Mouse (Mus musculus): ENCODE measurements around the gene Ap1g2. TPM values are rescaled to one million over a fixed set of nuclear protein-coding genes. Genes with fewer than 3 reads are reported as not detected.

Gene Ap1g2
- polyA plus RNA-seq, 1 experiment from 2014 or later = 10.1 TPM

GRCm38 (mm10) chr14:55115846-55116245 is 9.5 kb upstream of the Ap1g2 start:
- peak overlapping the region; percentile 69 for H3K9ac ChIP-seq (ENCODE audit: low read length)
- under 1% methylated on average over 8 of the region's 8 CpGs for WGBS
- H3K27ac ChIP-seq (ENCODE audit: low read depth, low read length) = no peak overlapping the region
- H3K27me3 ChIP-seq (ENCODE audit: control insufficient read depth, insufficient read depth, low read length) = peaks cover 34% of the 10 kb centered on the region
- H3K4me2 ChIP-seq = peak overlapping the region; percentile 100
- no peaks in the 10 kb centered on the region for H3K9me3 ChIP-seq (ENCODE audit: control insufficient read depth, low read length)
- peak; percentile 93 for DNase-seq (ENCODE audit: low spot score, missing footprints)
- H3K36me3 ChIP-seq (ENCODE audit: control insufficient read depth, insufficient read depth, low read length) = no peaks in the 10 kb centered on the region
- H3K4me1 ChIP-seq (ENCODE audit: control insufficient read depth, insufficient read depth, low read length) = peaks cover 13% of the 10 kb centered on the region
- ATAC-seq (ENCODE audit: low FRiP score) = peak; percentile 36; the same call in 1 of the 2 replicates
- peak overlapping the region; percentile 60 for H3K4me3 ChIP-seq (ENCODE audit: low read depth, low read length)

DNA sequence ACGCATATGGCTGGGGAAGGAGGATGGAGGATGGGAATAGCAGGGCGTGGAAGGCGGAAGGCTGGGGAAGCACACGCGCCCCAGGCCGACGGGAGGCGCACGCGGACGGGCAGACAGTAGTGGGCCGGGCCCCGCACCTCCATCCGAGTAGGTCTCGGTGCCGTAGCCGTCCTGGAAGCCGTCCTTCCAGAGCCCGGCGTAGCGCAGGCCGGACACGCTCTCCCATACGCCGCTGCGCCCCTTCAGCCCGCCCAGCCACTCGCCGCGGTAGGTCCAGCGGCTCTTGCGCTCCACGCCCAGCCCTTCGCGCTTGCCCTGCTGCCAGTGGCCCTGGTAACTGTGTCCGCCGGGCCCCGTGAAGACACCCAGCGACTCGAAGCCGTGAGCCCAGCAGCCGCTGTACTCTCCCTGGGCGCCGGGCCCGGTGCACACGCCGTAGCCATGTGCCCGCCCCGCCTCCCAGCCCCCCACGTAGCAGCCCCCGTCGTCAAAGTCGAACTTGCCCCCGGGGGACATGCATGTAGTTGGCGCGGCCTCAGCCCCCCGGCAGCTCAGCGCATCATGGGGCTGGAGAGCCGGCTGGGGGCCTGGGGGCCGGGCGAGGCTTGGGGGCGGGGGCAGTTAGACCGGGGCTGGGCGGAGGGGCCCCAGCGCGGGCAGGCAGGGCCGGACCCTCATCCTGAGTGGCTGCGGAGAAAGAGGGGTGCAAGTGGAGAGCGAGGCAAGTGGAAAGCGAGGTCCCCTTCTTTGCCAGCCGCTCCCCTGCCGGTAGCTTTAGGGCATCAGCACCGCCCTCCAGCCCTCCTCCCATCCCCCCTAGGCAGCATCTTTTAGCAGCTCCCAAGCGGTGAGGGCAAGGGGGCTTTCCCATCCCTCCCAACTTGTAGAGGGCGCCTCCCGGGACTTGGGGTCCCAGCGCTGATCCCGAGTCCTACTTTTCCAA is 8.6 kb upstream of the Ap1g2 start:
- Histone ChIP-seq H3K36me3 (ENCODE audit: control insufficient read depth, insufficient read depth, low read length) (no peaks in the 10 kb centered on the region), H3K9ac (ENCODE audit: low read length) (peak overlapping the region; percentile 69), H3K4me3 (ENCODE audit: low read depth, low read length) (peak overlapping the region; percentile 60), H3K27me3 (ENCODE audit: control insufficient read depth, insufficient read depth, low read length) (peaks cover 37% of the 10 kb centered on the region), H3K9me3 (ENCODE audit: control insufficient read depth, low read length) (no peaks in the 10 kb centered on the region), H3K4me1 (ENCODE audit: control insufficient read depth, insufficient read depth, low read length) (peaks cover 13% of the 10 kb centered on the region), H3K4me2 (peak overlapping the region; percentile 100), H3K27ac (ENCODE audit: low read depth, low read length) (no peak overlapping the region)
- peak; percentile 93 for DNase-seq (ENCODE audit: low spot score, missing footprints)
- peak; percentile 71 for ATAC-seq (ENCODE audit: low FRiP score)
- WGBS = under 1% methylated on average over 68 of the region's 78 CpGs

DNA sequence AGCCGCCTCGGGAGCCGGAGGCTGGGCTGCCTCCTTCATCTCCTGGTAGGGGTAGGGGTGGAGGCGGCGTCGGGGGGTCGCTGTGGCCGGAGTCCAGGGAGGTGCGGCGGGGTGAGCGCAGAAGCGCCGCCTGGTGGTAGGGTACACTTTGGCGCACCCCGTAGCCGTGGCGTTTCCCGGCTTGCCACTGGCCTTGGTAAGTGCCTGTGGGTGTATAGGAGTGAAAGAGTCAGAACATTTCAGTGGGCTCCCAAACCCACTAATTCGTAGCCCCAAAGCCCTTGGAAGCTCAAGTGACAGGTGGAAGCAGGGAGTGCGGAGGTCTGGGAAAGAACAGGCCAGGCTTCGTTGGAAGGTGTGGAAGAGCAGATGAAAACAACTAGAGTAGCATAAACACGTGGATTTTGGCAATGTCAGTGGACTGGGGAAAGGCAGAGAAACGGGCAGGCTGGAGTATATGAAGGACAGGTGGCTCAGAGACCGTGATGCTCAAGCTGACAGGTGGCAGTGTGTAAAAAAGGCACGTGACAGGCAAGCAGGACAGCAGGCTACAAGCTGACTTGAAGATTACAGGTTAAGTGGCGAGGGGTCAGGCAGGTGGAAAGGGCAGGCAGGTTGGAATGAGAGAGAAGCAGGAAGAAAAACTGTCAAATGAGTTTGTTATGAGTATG is 7.7 kb upstream of the Ap1g2 start:
- H3K4me1 ChIP-seq (ENCODE audit: control insufficient read depth, insufficient read depth, low read length) = peaks cover 17% of the 10 kb centered on the region
- peak overlapping the region; percentile 69 for H3K9ac ChIP-seq (ENCODE audit: low read length)
- H3K4me2 ChIP-seq = peak overlapping the region; percentile 100
- DNase-seq (ENCODE audit: low spot score, missing footprints) (peak; percentile 86), ATAC-seq (ENCODE audit: low FRiP score) (no peak)
- H3K9me3 ChIP-seq (ENCODE audit: control insufficient read depth, low read length) = no peaks in the 10 kb centered on the region
- no peak overlapping the region for H3K27ac ChIP-seq (ENCODE audit: low read depth, low read length)
- H3K27me3 ChIP-seq (ENCODE audit: control insufficient read depth, insufficient read depth, low read length) = peaks cover 39% of the 10 kb centered on the region
- H3K4me3 ChIP-seq (ENCODE audit: low read depth, low read length) = peak overlapping the region; percentile 60
- WGBS = 12% methylated on average over 26 of the region's 26 CpGs
- no peaks in the 10 kb centered on the region for H3K36me3 ChIP-seq (ENCODE audit: control insufficient read depth, insufficient read depth, low read length)

DNA sequence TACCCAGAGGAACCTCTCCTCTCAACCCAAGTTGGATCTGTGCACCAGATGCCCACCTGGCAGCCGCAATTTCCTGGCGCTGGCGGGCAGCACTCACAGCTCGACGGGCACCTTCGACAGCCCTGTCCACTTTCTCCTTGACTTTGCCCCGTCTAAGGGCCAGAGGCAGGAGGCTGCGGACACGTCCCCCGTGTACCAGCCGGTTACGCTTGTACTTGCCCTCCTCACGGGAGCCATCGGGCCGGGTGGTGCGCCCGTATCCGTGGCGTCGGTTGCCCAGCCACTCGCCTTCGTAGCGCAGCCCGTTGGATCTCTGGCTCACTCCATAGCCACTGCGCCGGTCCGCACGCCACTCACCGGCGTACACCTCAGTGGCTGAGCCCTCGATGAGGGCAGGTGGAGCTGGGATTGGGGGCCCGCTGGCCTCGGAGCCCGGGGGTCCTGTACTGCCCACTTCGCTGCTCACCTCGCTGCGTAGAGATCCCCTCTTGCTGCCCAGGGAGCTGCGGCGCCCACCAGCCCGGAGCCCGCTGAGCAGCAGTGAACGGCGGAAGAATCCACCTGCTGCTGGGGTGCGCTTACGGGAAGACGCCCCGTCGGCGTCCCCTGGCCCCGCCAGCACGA is 7.1 kb upstream of the Ap1g2 start:
- Histone ChIP-seq H3K9me3 (ENCODE audit: control insufficient read depth, low read length) (no peaks in the 10 kb centered on the region), H3K4me3 (ENCODE audit: low read depth, low read length) (no peak overlapping the region), H3K27ac (ENCODE audit: low read depth, low read length) (no peak overlapping the region), H3K36me3 (ENCODE audit: control insufficient read depth, insufficient read depth, low read length) (no peaks in the 10 kb centered on the region), H3K4me2 (0 out of 2 replicates have a peak overlapping the region, but pooled peaks have one; percentile 6), H3K9ac (ENCODE audit: low read length) (no peak overlapping the region), H3K27me3 (ENCODE audit: control insufficient read depth, insufficient read depth, low read length) (peaks cover 39% of the 10 kb centered on the region), H3K4me1 (ENCODE audit: control insufficient read depth, insufficient read depth, low read length) (peaks cover 23% of the 10 kb centered on the region)
- ATAC-seq (ENCODE audit: low FRiP score) = no peak
- peak; percentile 77 for DNase-seq (ENCODE audit: low spot score, missing footprints)
- WGBS = 67% methylated on average over 51 of the region's 51 CpGs

GRCm38 (mm10) chr14:55111720-55112119 is 5.3 kb upstream of the Ap1g2 start:
- ATAC-seq (ENCODE audit: low FRiP score) (no peak), DNase-seq (ENCODE audit: low spot score, missing footprints) (no peak)
- H3K4me3 ChIP-seq (ENCODE audit: low read depth, low read length) = no peak overlapping the region
- no peak overlapping the region for H3K9ac ChIP-seq (ENCODE audit: low read length)
- no peak overlapping the region for H3K4me2 ChIP-seq
- H3K9me3 ChIP-seq (ENCODE audit: control insufficient read depth, low read length) = no peaks in the 10 kb centered on the region
- peaks cover 31% of the 10 kb centered on the region for H3K27me3 ChIP-seq (ENCODE audit: control insufficient read depth, insufficient read depth, low read length)
- no peak overlapping the region for H3K27ac ChIP-seq (ENCODE audit: low read depth, low read length)
- 80% methylated on average over 2 of the region's 2 CpGs for WGBS
- no peaks in the 10 kb centered on the region for H3K36me3 ChIP-seq (ENCODE audit: control insufficient read depth, insufficient read depth, low read length)
- peaks cover 28% of the 10 kb centered on the region for H3K4me1 ChIP-seq (ENCODE audit: control insufficient read depth, insufficient read depth, low read length)

- Histone ChIP-seq H3K9ac (ENCODE audit: low read length) (no peak overlapping the region), H3K9me3 (ENCODE audit: control insufficient read depth, low read length) (no peaks in the 10 kb centered on the region), H3K4me3 (ENCODE audit: low read depth, low read length) (no peak overlapping the region), H3K27ac (ENCODE audit: low read depth, low read length) (no peak overlapping the region), H3K36me3 (ENCODE audit: control insufficient read depth, insufficient read depth, low read length) (no peaks in the 10 kb centered on the region), H3K4me1 (ENCODE audit: control insufficient read depth, insufficient read depth, low read length) (peaks cover 29% of the 10 kb centered on the region), H3K4me2 (no peak overlapping the region), H3K27me3 (ENCODE audit: control insufficient read depth, insufficient read depth, low read length) (peaks cover 21% of the 10 kb centered on the region)
- no peak for DNase-seq (ENCODE audit: low spot score, missing footprints)
- ATAC-seq (ENCODE audit: low FRiP score) = no peak
- WGBS = 34% methylated on average over 9 of the region's 9 CpGs
These were observed 3.7 kb upstream of the Ap1g2 start for GRCm38 (mm10) chr14:55110076-55110475.

DNA sequence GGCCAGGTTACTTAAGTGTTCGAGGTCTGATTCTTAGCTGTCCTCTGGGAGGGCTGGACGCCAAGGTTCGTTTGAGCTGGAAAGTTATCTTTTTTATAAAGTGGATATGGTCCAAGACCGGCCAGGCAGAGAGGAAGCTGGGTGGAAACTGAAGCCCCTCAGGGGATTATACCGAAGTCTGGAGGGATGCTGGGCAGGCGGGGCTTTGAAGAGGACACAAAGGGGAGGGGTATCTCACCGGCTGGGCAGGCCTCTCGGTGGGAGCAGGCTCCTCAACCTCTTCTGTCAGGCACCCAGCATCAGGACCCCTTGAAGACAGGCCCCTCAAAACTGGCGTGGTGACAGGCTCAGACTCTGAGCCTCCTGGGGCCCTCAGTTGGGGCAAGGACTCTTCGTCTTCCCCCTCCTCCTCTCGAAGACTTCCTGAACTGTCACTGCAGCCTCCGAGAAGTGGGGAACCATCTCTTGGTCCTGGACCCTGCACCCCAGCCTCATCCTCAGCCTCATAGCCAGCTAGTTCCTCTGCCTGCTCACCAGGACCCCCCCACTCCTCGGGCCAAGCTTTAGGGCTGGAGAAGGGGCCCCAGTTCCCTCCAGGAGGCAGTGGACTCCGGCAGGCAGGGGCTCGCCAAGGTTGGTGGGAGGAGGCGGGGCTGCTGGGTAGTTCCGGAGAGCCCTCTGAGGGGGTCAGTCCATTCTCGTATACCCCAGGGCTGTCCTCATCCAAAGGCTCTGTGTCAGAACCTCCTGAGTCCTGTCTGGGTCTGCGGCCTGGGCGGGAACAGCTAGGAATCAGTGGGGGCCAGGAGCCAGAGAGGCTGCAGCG is 2.9 kb upstream of the Ap1g2 start:
- DNase-seq (ENCODE audit: low spot score, missing footprints) (no peak), ATAC-seq (ENCODE audit: low FRiP score) (peak; percentile 6; the same call in 1 of the 2 replicates)
- H3K4me3 ChIP-seq (ENCODE audit: low read depth, low read length) = no peak overlapping the region
- peaks cover 16% of the 10 kb centered on the region for H3K27me3 ChIP-seq (ENCODE audit: control insufficient read depth, insufficient read depth, low read length)
- 7% methylated on average over 21 of the region's 21 CpGs for WGBS
- no peak overlapping the region for H3K27ac ChIP-seq (ENCODE audit: low read depth, low read length)
- peak overlapping the region; percentile 37 for H3K9ac ChIP-seq (ENCODE audit: low read length)
- no peaks in the 10 kb centered on the region for H3K9me3 ChIP-seq (ENCODE audit: control insufficient read depth, low read length)
- peaks cover 29% of the 10 kb centered on the region for H3K4me1 ChIP-seq (ENCODE audit: control insufficient read depth, insufficient read depth, low read length)
- peak overlapping the region; percentile 36 for H3K4me2 ChIP-seq
- H3K36me3 ChIP-seq (ENCODE audit: control insufficient read depth, insufficient read depth, low read length) = no peaks in the 10 kb centered on the region

DNA sequence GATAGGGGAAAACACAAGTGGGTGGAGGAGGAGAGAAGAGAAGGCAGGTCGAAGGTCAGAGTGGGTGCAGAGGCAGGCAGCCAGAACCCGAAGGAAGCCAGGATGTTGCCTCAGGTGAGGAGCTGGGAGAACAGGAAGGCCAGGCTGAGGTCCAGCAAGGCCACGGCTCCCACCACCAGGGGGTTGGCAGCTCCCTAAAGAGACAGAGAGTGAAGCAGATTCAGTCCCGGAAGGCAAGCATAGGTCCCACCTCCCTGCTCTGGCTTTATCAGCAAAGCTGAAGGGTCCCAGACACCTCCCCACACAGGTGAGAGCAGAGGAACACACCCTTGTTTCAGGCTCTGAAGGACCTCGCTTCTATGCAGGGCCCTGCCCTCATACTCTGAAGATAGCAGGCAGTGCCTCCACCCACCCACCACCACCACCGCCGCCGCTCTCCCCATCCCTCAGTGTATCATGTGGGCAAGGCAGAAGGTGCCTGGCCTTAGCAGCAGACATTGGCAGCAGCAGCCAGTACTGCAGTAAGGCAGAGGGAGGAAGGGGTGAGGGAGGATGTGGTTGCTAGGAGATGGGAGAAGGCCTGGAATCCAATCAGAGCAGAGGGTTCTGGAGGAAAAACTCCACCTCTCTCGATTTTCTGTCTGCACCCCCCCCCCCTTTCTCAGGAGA is 1.9 kb upstream of the Ap1g2 start:
- DNase-seq (ENCODE audit: low spot score, missing footprints) (no peak), ATAC-seq (ENCODE audit: low FRiP score) (peak; percentile 52)
- peaks cover 7% of the 10 kb centered on the region for H3K27me3 ChIP-seq (ENCODE audit: control insufficient read depth, insufficient read depth, low read length)
- no peak overlapping the region for H3K4me2 ChIP-seq
- no peaks in the 10 kb centered on the region for H3K9me3 ChIP-seq (ENCODE audit: control insufficient read depth, low read length)
- H3K9ac ChIP-seq (ENCODE audit: low read length) = no peak overlapping the region
- 38% methylated on average over 9 of the region's 9 CpGs for WGBS
- H3K27ac ChIP-seq (ENCODE audit: low read depth, low read length) = no peak overlapping the region
- H3K4me1 ChIP-seq (ENCODE audit: control insufficient read depth, insufficient read depth, low read length) = peaks cover 26% of the 10 kb centered on the region
- no peak overlapping the region for H3K4me3 ChIP-seq (ENCODE audit: low read depth, low read length)
- H3K36me3 ChIP-seq (ENCODE audit: control insufficient read depth, insufficient read depth, low read length) = no peaks in the 10 kb centered on the region
